Mouse (Mus musculus) heart, embryonic 15.5 days (tissue): ENCODE results near the gene Ap1g2. TPM values are rescaled to one million over a fixed set of nuclear protein-coding genes. Genes with fewer than 3 reads are reported as not detected.

ENCODE experiments used
- ATAC-seq: fragments of 200-750 bp; cut with Nextera tagmentation; replicated peaks from 2 replicates; pipeline ENCODE4 v1.8.0; 2017; ENCODE audit warnings: low read depth, moderate TSS enrichment; ENCODE audit not compliant: insufficient number of reproducible peaks, insufficient read depth, low FRiP score
- H3K27ac ChIP-seq: fragments of 300-500 bp; sonication (generic); 2 replicates; pipeline ENCODE4 v1.5.1; 2015; ENCODE audit warnings: mild to moderate bottlenecking, inconsistent platforms
- H3K27me3 ChIP-seq: fragments of 300-500 bp; sonication (generic); 2 replicates; pipeline ENCODE4 v1.6.1; 2015; ENCODE audit warnings: inconsistent platforms
- H3K36me3 ChIP-seq: fragments of 300-500 bp; sonication (generic); 2 replicates; pipeline ENCODE4 v1.6.1; 2015; ENCODE audit warnings: mild to moderate bottlenecking, inconsistent platforms
- H3K4me1 ChIP-seq: fragments of 300-500 bp; sonication (generic); replicated peaks from 2 replicates; pipeline ENCODE4 v1.6.1; 2015; ENCODE audit warnings: inconsistent platforms
- H3K4me2 ChIP-seq: fragments of 300-500 bp; sonication (generic); 2 replicates; pipeline ENCODE4 v1.6.1; 2015; ENCODE audit warnings: inconsistent platforms, mild to moderate bottlenecking, moderate library complexity
- H3K4me3 ChIP-seq: fragments of 300-500 bp; sonication (generic); 2 replicates; pipeline ENCODE4 v1.5.1; 2015; ENCODE audit warnings: mild to moderate bottlenecking, inconsistent platforms
- H3K9ac ChIP-seq: fragments of 300-500 bp; sonication (generic); 2 replicates; pipeline ENCODE4 v1.6.1; 2015; ENCODE audit warnings: mild to moderate bottlenecking, inconsistent platforms
- H3K9me3 ChIP-seq: fragments of 300-500 bp; sonication (generic); replicated peaks from 2 replicates; pipeline ENCODE4 v1.6.1; 2016; ENCODE audit warnings: inconsistent platforms
- WGBS: fragments of 180-500 bp; shearing (Covaris S2); methylation state at CpG from one replicate; pipeline ENCODE4 v1.1.7; 2015; ENCODE audit warnings: mixed read lengths; 5-methylcytosine and 5-hydroxymethylcytosine counted together
- polyA plus RNA-seq: library from polyadenylated mRNA; unstranded; fragments of >200 nt; fragmentation: Nextera tagmentation; extraction: Ambion mirVana; gene quantifications from 2 replicates; pipeline ENCODE4 v1.2.1, GENCODE M21; 2015

Ap1g2 gene
- polyA plus RNA-seq = 8.5 and 12.6 TPM in 2 replicates

DNA sequence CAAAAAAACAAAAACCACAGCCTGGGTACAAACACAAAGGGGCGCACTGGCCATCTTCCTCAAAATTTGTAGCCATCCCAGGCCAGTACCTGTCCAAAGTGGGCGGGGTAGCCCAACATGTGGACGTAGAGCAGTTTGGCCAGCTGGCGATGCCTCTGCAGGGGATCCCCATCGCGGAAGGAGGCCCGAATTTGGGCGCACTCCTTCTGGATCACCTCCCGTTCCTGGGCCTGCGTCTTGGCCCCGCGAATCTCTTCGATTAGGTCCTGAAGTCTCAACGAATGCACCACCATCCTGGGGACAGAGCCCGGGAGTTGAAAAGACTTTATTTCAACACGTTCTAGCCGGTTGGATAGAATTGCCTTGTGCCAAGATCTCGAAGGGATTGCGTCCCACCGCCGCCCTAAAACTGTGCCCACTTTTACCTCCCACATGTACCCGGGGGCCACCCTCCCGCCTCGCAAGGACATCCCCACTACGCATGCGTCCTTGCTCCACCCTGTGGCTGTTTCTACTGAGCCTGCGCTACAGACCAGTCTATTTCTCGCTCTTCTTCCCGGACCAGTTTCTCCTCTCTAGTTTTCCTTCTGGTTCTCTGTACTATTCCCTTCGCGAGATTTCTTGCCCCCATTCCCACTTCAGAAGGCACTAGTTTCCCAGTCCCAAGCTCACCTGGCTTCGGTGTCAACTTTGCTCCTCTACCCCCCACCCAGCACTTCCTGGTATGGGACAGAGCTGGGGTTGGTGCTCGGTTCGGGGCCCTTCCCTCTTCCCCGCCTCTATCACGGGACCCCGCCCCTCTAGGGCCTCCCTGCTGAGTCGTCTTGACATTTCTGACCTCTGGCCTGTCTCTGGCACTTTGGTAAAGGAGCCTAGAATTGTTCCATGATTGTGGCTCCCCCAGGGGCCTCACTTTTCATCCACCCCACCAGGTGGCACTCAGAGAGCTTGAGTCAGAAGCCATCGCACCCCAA lies at the start of gene Ap1g2:
Gene Ap1g2 (minus strand): TSS at position 758 of the 974 bp plus-strand sequence.
- Histone ChIP-seq H3K27ac (peak within 1 kb of the TSS; percentile 71), H3K9me3 (no peaks in the 10 kb centered on the region), H3K9ac (peak within 1 kb of the TSS; percentile 53), H3K36me3 (no peaks in the 10 kb centered on the region; the same call in 1 of the 2 replicates), H3K4me3 (peak within 1 kb of the TSS; percentile 60), H3K4me2 (peak within 1 kb of the TSS; percentile 93), H3K27me3 (peaks cover 39% of the 10 kb centered on the region), H3K4me1 (peaks cover 22% of the 10 kb centered on the region)
- peak; percentile 76 for ATAC-seq
- WGBS = under 1% methylated on average over 39 of the region's 39 CpGs

- H3K9me3 ChIP-seq = no peaks in the 10 kb centered on the region
- H3K4me3 ChIP-seq = no peak overlapping the region
- no peaks in the 10 kb centered on the region for H3K36me3 ChIP-seq
- WGBS = 85% methylated on average over 16 of the region's 16 CpGs
- H3K9ac ChIP-seq = no peak overlapping the region
- no peak for ATAC-seq
- H3K27ac ChIP-seq = no peak overlapping the region
- no peaks in the 10 kb centered on the region for H3K27me3 ChIP-seq
- no peaks in the 10 kb centered on the region; the same call in 1 of the 2 replicates for H3K4me1 ChIP-seq
- no peak overlapping the region for H3K4me2 ChIP-seq
Measured at GRCm38 (mm10) chr14:55152951-55153481, 46.6 kb upstream of the Ap1g2 start.

DNA sequence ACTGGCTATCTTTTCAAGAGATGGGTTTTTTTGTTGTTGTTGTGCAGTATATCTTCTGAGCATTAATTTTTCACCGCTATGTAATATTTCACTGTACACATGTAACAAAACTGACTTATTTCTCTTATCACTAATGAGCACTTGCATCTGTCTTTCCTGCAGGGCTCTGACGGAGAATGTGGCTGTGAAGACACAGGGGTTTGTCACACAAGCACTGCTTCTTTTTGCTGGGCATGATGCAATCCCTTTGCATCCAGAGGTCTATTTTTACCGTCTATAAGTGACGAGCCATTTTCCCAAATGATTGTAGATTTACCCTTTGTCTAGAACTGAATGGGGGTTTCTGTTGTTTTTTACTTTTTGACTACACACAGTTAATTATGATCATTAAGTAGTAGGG lies 45.8 kb upstream of the Ap1g2 start:
- Histone ChIP-seq H3K4me1 (no peaks in the 10 kb centered on the region; the same call in 1 of the 2 replicates), H3K4me3 (no peak overlapping the region), H3K27ac (no peak overlapping the region), H3K9me3 (no peaks in the 10 kb centered on the region), H3K4me2 (no peak overlapping the region), H3K36me3 (no peaks in the 10 kb centered on the region), H3K27me3 (no peaks in the 10 kb centered on the region), H3K9ac (no peak overlapping the region)
- no peak for ATAC-seq
- WGBS = 76% methylated on average over 4 of the region's 4 CpGs

GRCm38 (mm10) chr14:55150985-55151384 lies 44.6 kb upstream of the Ap1g2 start:
- no peak for ATAC-seq
- H3K27me3 ChIP-seq = no peaks in the 10 kb centered on the region
- H3K36me3 ChIP-seq = no peaks in the 10 kb centered on the region
- no peaks in the 10 kb centered on the region for H3K4me1 ChIP-seq
- H3K9ac ChIP-seq = no peak overlapping the region
- no peak overlapping the region for H3K4me3 ChIP-seq
- no peaks in the 10 kb centered on the region for H3K9me3 ChIP-seq
- 50% methylated on average over 5 of the region's 5 CpGs for WGBS
- no peak overlapping the region for H3K4me2 ChIP-seq
- H3K27ac ChIP-seq = no peak overlapping the region

DNA sequence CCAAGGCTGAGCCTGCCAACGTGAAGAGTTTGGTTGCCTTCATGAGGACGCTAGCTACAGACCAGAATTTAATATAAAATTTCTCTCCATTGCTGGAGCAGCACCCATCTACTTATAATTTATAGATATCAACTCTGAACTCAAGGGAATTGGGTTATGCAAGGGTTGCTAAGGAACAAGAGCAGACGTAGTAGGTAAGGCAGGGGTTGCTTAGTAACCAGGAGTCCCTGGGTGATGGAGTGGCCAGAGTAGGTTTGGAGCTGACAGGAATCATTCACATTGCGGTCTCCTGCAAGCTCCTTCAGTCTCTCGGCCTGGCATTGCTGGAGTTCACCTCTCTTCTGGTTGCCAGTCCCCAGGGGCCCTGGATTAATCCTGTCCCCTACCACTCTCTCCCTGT lies 42.6 kb upstream of the Ap1g2 start:
- no peaks in the 10 kb centered on the region for H3K4me1 ChIP-seq
- H3K27ac ChIP-seq = no peak overlapping the region
- H3K4me2 ChIP-seq = no peak overlapping the region
- H3K4me3 ChIP-seq = no peak overlapping the region
- no peaks in the 10 kb centered on the region for H3K36me3 ChIP-seq
- ATAC-seq = no peak; the same call in 1 of the 2 replicates
- no peak overlapping the region for H3K9ac ChIP-seq
- no peaks in the 10 kb centered on the region for H3K27me3 ChIP-seq
- WGBS = 80% methylated on average over 5 of the region's 5 CpGs
- no peaks in the 10 kb centered on the region for H3K9me3 ChIP-seq

GRCm38 (mm10) chr14:55148363-55148915 lies 42.0 kb upstream of the Ap1g2 start:
- Histone ChIP-seq H3K9me3 (no peaks in the 10 kb centered on the region), H3K4me1 (no peaks in the 10 kb centered on the region), H3K36me3 (no peaks in the 10 kb centered on the region), H3K9ac (no peak overlapping the region), H3K4me2 (no peak overlapping the region), H3K27me3 (no peaks in the 10 kb centered on the region), H3K27ac (no peak overlapping the region), H3K4me3 (no peak overlapping the region)
- 32% methylated on average over 5 of the region's 5 CpGs for WGBS
- no peak for ATAC-seq

GRCm38 (mm10) chr14:55146829-55147401 lies 40.5 kb upstream of the Ap1g2 start:
- no peaks in the 10 kb centered on the region for H3K36me3 ChIP-seq
- no peaks in the 10 kb centered on the region for H3K9me3 ChIP-seq
- no peak overlapping the region for H3K4me2 ChIP-seq
- 79% methylated on average over 12 of the region's 12 CpGs for WGBS
- H3K4me3 ChIP-seq = no peak overlapping the region
- H3K27me3 ChIP-seq = no peaks in the 10 kb centered on the region
- ATAC-seq = no peak
- H3K4me1 ChIP-seq = no peaks in the 10 kb centered on the region
- no peak overlapping the region for H3K27ac ChIP-seq
- no peak overlapping the region for H3K9ac ChIP-seq

GRCm38 (mm10) chr14:55146324-55146723 lies 39.9 kb upstream of the Ap1g2 start:
- Histone ChIP-seq H3K4me2 (no peak overlapping the region), H3K4me3 (no peak overlapping the region), H3K4me1 (no peaks in the 10 kb centered on the region), H3K27ac (no peak overlapping the region), H3K27me3 (no peaks in the 10 kb centered on the region), H3K36me3 (no peaks in the 10 kb centered on the region), H3K9me3 (no peaks in the 10 kb centered on the region), H3K9ac (no peak overlapping the region)
- 85% methylated on average over 1 of the region's 1 CpGs for WGBS
- no peak for ATAC-seq

DNA sequence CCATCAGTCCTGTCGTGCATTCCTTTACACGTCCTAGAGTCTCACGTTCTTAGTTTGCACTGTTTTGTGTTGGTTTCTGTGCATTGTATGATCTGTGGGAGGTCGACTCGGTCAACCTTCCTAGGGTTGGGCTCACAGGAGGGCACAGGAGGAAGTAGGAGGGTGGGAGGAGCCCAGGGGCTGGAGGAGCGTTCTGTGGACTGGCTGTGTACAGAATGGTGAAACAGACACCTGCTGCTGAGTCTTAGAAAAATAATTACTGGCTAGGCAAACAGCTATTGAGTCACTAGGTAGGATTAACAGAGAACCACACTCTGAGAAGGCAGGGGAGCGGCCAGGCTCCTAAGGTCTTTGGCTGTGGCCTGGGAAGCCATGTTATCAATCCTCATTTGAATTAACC lies 32.9 kb upstream of the Ap1g2 start:
- Histone ChIP-seq H3K27ac (no peak overlapping the region), H3K9ac (no peak overlapping the region), H3K27me3 (no peaks in the 10 kb centered on the region), H3K36me3 (no peaks in the 10 kb centered on the region), H3K4me3 (no peak overlapping the region), H3K4me1 (no peaks in the 10 kb centered on the region), H3K4me2 (no peak overlapping the region), H3K9me3 (no peaks in the 10 kb centered on the region)
- WGBS = 48% methylated on average over 7 of the region's 7 CpGs
- no peak for ATAC-seq

DNA sequence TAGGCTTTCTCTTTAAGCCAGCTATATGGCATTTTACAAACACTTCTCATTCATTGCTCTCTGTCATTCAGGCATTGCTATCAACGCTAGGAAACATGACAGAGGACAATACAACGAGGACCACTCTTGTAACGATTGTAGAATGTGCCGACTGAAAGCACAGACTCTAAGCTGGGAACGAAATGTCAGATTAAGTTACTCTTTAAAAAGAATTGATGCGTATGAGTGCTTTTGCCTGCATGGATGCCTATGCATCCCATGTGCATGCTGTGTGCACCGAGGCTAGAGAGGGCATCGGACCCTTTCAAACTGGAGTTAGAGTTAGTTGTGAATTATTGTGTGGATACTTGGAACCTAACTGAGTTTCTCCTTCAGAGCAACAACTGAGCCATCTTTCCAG lies 29.3 kb upstream of the Ap1g2 start:
- 57% methylated on average over 8 of the region's 8 CpGs for WGBS
- H3K27ac ChIP-seq = no peak overlapping the region

DNA sequence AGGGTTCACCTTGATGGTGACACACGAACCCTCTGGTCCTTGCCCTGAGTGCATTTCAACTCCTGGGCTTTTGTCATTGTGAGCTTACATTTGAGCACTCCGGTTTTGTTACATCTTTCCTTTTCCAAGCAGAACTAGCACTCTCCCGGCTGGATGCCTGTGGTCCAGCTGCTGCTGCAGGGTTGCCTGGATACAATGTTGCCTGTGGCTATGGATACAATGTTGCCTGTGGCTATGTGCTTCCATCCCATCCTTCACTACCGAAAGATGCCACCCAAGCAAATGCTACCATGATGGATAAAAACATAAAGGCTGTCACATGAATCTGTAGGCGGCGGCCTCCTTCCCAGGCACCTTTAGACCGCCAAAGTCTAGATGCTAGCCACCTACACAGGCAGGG lies 20.1 kb upstream of the Ap1g2 start:
- Histone ChIP-seq H3K4me3 (no peak overlapping the region), H3K4me1 (peaks cover 10% of the 10 kb centered on the region), H3K27me3 (0 out of 2 replicates have a peak, but pooled peaks cover 2% of the 10 kb centered on the region), H3K9ac (no peak overlapping the region), H3K9me3 (no peaks in the 10 kb centered on the region), H3K27ac (no peak overlapping the region), H3K36me3 (no peaks in the 10 kb centered on the region), H3K4me2 (no peak overlapping the region)
- no peak for ATAC-seq
- 78% methylated on average over 7 of the region's 7 CpGs for WGBS

More for the DNA sequence above, 29.3 kb upstream of the Ap1g2 start:
- no peak for ATAC-seq
- Histone ChIP-seq H3K4me3 (no peak overlapping the region), H3K36me3 (no peaks in the 10 kb centered on the region), H3K9me3 (no peaks in the 10 kb centered on the region), H3K4me1 (no peaks in the 10 kb centered on the region), H3K9ac (no peak overlapping the region), H3K4me2 (no peak overlapping the region), H3K27me3 (no peaks in the 10 kb centered on the region)
